Mouse (Mus musculus) lung, embryonic 14.5 days (tissue): Measurements from ENCODE around the gene Hnf1a. TPM values are rescaled to one million over a fixed set of nuclear protein-coding genes. Genes with fewer than 3 reads are reported as not detected.

ENCODE experiments used
- ATAC-seq: fragments of 200-750 bp; cut with Nextera tagmentation; 2 replicates; pipeline ENCODE4 v1.8.0; 2017; ENCODE audit warnings: mild to moderate bottlenecking, moderate TSS enrichment, moderate library complexity; ENCODE audit not compliant: insufficient read depth
- DNase-seq: peaks from one replicate; pipeline ENCODE4 v3.0.0-alpha.2; 2015
- H3K27ac ChIP-seq: fragments of 300-500 bp; sonication (generic); 2 replicates; pipeline ENCODE4 v1.5.1; 2014; ENCODE audit warnings: low read depth, mild to moderate bottlenecking, moderate library complexity
- H3K27me3 ChIP-seq: fragments of 300-500 bp; sonication (generic); 2 replicates; pipeline ENCODE4 v1.6.1; 2014; ENCODE audit warnings: low read length, control low read depth; ENCODE audit not compliant: insufficient read depth
- H3K36me3 ChIP-seq: fragments of 300-500 bp; sonication (generic); 2 replicates; pipeline ENCODE4 v1.6.1; 2014; ENCODE audit warnings: control low read depth; ENCODE audit not compliant: insufficient read depth
- H3K4me1 ChIP-seq: fragments of 300-500 bp; sonication (generic); 2 replicates; pipeline ENCODE4 v1.6.1; 2014; ENCODE audit warnings: antibody characterized with exemption, control low read depth; ENCODE audit not compliant: insufficient read depth
- H3K4me2 ChIP-seq: fragments of 300-500 bp; sonication (generic); 2 replicates; pipeline ENCODE4 v1.6.1; 2014; ENCODE audit warnings: mild to moderate bottlenecking
- H3K4me3 ChIP-seq: fragments of 300-500 bp; sonication (generic); 2 replicates; pipeline ENCODE4 v1.5.1; 2014; ENCODE audit warnings: low read depth, low read length
- H3K9ac ChIP-seq: fragments of 300-500 bp; sonication (generic); 2 replicates; pipeline ENCODE4 v1.6.1; 2014
- H3K9me3 ChIP-seq: fragments of 300-500 bp; sonication (generic); 2 replicates; pipeline ENCODE4 v1.6.1; 2016; ENCODE audit warnings: low read depth, low read length, control low read depth
- CTCF ChIP-seq: IDR thresholded peaks from 2 replicates; pipeline ENCODE4 v1.5.1; 2016; ENCODE audit warnings: antibody characterized with exemption, low read depth
- WGBS: fragments of 180-500 bp; shearing (Covaris S2); extraction: QIAGEN DNeasy Blood & Tissue Kit; methylation state at CpG from one replicate; pipeline ENCODE4 v1.1.7; 2014; 5-methylcytosine and 5-hydroxymethylcytosine counted together
- polyA plus RNA-seq: library from polyadenylated mRNA; unstranded; fragments of >200 nt; fragmentation: Nextera tagmentation; extraction: Ambion mirVana; gene quantifications from 2 replicates; pipeline ENCODE4 v1.2.1, GENCODE M21; 2014

The Hnf1a gene
- polyA plus RNA-seq, 1 experiment from 2014 or later = not detected

GRCm38 (mm10) chr5:115011217-115011518, 40.3 kb upstream of the Hnf1a start:
- Histone ChIP-seq H3K27ac (peak overlapping the region; percentile 89), H3K4me1 (peaks cover 16% of the 10 kb centered on the region), H3K9ac (peak overlapping the region; percentile 98), H3K36me3 (no peaks in the 10 kb centered on the region), H3K4me2 (peak overlapping the region; percentile 96), H3K4me3 (peak overlapping the region; percentile 99), H3K9me3 (no peaks in the 10 kb centered on the region), H3K27me3 (no peaks in the 10 kb centered on the region)
- ATAC-seq (peak; percentile 37), DNase-seq (no peak)
- no peak for TF ChIP-seq CTCF
- under 1% methylated on average over 53 of the region's 57 CpGs for WGBS

- WGBS = under 1% methylated on average over 58 of the region's 65 CpGs
- peak within 1 kb of the TSS; percentile 99 for H3K4me3 ChIP-seq
- peak within 1 kb of the TSS; percentile 98 for H3K9ac ChIP-seq
- no peak for TF ChIP-seq CTCF
- H3K36me3 ChIP-seq = no peaks in the 10 kb centered on the region
- DNase-seq = peak; percentile 97
- no peaks in the 10 kb centered on the region for H3K27me3 ChIP-seq
- ATAC-seq = peak; percentile 95
- peak within 1 kb of the TSS; percentile 96 for H3K4me2 ChIP-seq
- H3K9me3 ChIP-seq = no peaks in the 10 kb centered on the region
- peak within 1 kb of the TSS; percentile 89 for H3K27ac ChIP-seq
- H3K4me1 ChIP-seq = peaks cover 16% of the 10 kb centered on the region
These were observed 39.8 kb upstream of the Hnf1a start, which contains the start of gene Sppl3 for GRCm38 (mm10) chr5:115010577-115011216. Gene Sppl3, plus strand, starts transcription at chr5:115011137.

- no peak for ATAC-seq
- Histone ChIP-seq H3K4me3 (peak overlapping the region; percentile 99; the same call in 1 of the 2 replicates), H3K9ac (no peak overlapping the region; the same call in 1 of the 2 replicates), H3K27ac (no peak overlapping the region), H3K4me1 (peaks cover 13% of the 10 kb centered on the region), H3K36me3 (no peaks in the 10 kb centered on the region), H3K9me3 (no peaks in the 10 kb centered on the region), H3K27me3 (no peaks in the 10 kb centered on the region), H3K4me2 (peak overlapping the region; percentile 96)
- no peak for DNase-seq
- TF ChIP-seq CTCF = no peak
- 28% methylated on average over 3 of the region's 3 CpGs for WGBS
These were observed 39.1 kb upstream of the Hnf1a start for GRCm38 (mm10) chr5:115009961-115010360.

- no peak for DNase-seq
- TF ChIP-seq CTCF = no peak
- peaks cover 10% of the 10 kb centered on the region for H3K4me1 ChIP-seq
- no peaks in the 10 kb centered on the region for H3K36me3 ChIP-seq
- H3K9ac ChIP-seq = no peak overlapping the region
- WGBS = 94% methylated on average over 6 of the region's 6 CpGs
- no peaks in the 10 kb centered on the region for H3K27me3 ChIP-seq
- H3K9me3 ChIP-seq = no peaks in the 10 kb centered on the region
- H3K4me2 ChIP-seq = no peak overlapping the region
- H3K27ac ChIP-seq = no peak overlapping the region
- H3K4me3 ChIP-seq = no peak overlapping the region
- ATAC-seq = no peak
These were observed 38.2 kb upstream of the Hnf1a start for GRCm38 (mm10) chr5:115009143-115009542.

- Histone ChIP-seq H3K27me3 (no peaks in the 10 kb centered on the region), H3K4me2 (no peak overlapping the region), H3K4me1 (peaks cover 10% of the 10 kb centered on the region; the same call in 1 of the 2 replicates), H3K27ac (no peak overlapping the region), H3K4me3 (no peak overlapping the region), H3K36me3 (no peaks in the 10 kb centered on the region), H3K9ac (no peak overlapping the region), H3K9me3 (no peaks in the 10 kb centered on the region)
- ATAC-seq (no peak), DNase-seq (no peak)
- no peak for TF ChIP-seq CTCF
- 82% methylated on average over 7 of the region's 7 CpGs for whole genome bisulfite sequencing
These were observed 37.4 kb upstream of the Hnf1a start for GRCm38 (mm10) chr5:115008307-115008706.

- Histone ChIP-seq H3K36me3 (no peaks in the 10 kb centered on the region), H3K4me3 (no peak overlapping the region), H3K27ac (no peak overlapping the region), H3K9ac (no peak overlapping the region), H3K27me3 (no peaks in the 10 kb centered on the region), H3K4me2 (no peak overlapping the region), H3K4me1 (peaks cover 5% of the 10 kb centered on the region; the same call in 1 of the 2 replicates), H3K9me3 (no peaks in the 10 kb centered on the region)
- no peak for DNase-seq
- no peak for TF ChIP-seq CTCF
- 87% methylated on average over 5 of the region's 5 CpGs for WGBS
- no peak for ATAC-seq
These were observed 36.9 kb upstream of the Hnf1a start for GRCm38 (mm10) chr5:115007768-115008167.

- Histone ChIP-seq H3K27ac (no peak overlapping the region), H3K36me3 (no peaks in the 10 kb centered on the region), H3K4me3 (no peak overlapping the region), H3K27me3 (no peaks in the 10 kb centered on the region), H3K4me1 (no peaks in the 10 kb centered on the region), H3K9ac (no peak overlapping the region), H3K9me3 (no peaks in the 10 kb centered on the region), H3K4me2 (no peak overlapping the region)
- DNase-seq = no peak
- TF ChIP-seq CTCF = no peak
- ATAC-seq = no peak
- 68% methylated on average over 13 of the region's 13 CpGs for WGBS
These were observed 32.5 kb upstream of the Hnf1a start for GRCm38 (mm10) chr5:115003224-115003873.
